Mouse (Mus musculus) embryonic facial prominence, embryonic 10.5 days (tissue): ENCODE results near the gene Pnrc2. TPM values are rescaled to one million over a fixed set of nuclear protein-coding genes. Genes with fewer than 3 reads are reported as not detected.

Experiments used
- DNase-seq: peaks from one replicate; pipeline ENCODE4 v3.0.0-alpha.2; 2017; ENCODE audit warnings: low spot score
- H3K27ac ChIP-seq: fragments of 300-500 bp; sonication (generic); replicated peaks from 2 replicates; pipeline ENCODE4 v1.5.1; 2016; ENCODE audit warnings: mild to moderate bottlenecking
- H3K27me3 ChIP-seq: fragments of 300-500 bp; sonication (generic); replicated peaks from 2 replicates; pipeline ENCODE4 v1.6.1; 2016; ENCODE audit warnings: low read depth, mild to moderate bottlenecking; ENCODE audit not compliant: poor library complexity, severe bottlenecking
- H3K36me3 ChIP-seq: fragments of 300-500 bp; sonication (generic); replicated peaks from 2 replicates; pipeline ENCODE4 v1.6.1; 2016; ENCODE audit warnings: mild to moderate bottlenecking, moderate library complexity
- H3K4me1 ChIP-seq: fragments of 300-500 bp; sonication (generic); 2 replicates; pipeline ENCODE4 v1.6.1; 2016
- H3K4me3 ChIP-seq: fragments of 300-500 bp; sonication (generic); 2 replicates; pipeline ENCODE4 v1.5.1; 2016; ENCODE audit warnings: mild to moderate bottlenecking, moderate library complexity
- H3K9me3 ChIP-seq: fragments of 300-500 bp; sonication (generic); 2 replicates; pipeline ENCODE4 v1.6.1; 2016; ENCODE audit warnings: mild to moderate bottlenecking
- WGBS: fragments of 180-500 bp; shearing (Covaris S2); methylation state at CpG from one replicate; pipeline ENCODE4 v1.1.7; 2016; 5-methylcytosine and 5-hydroxymethylcytosine counted together
- polyA plus RNA-seq: library from polyadenylated mRNA; unstranded; fragments of >200 nt; fragmentation: Nextera tagmentation; extraction: Ambion mirVana; gene quantifications from 2 replicates; pipeline ENCODE4 v1.2.1, GENCODE M21; 2016

The Pnrc2 gene
- polyA plus RNA-seq, result 177 and 186 TPM in 2 replicates

- peak; percentile 99 for DNase-seq
- Histone ChIP-seq H3K9me3 (no peaks in the 10 kb centered on the region), H3K27me3 (no peaks in the 10 kb centered on the region), H3K27ac (peak within 1 kb of the TSS; percentile 99), H3K36me3 (peaks cover 45% of the 10 kb centered on the region), H3K4me1 (peaks cover 56% of the 10 kb centered on the region), H3K4me3 (peak within 1 kb of the TSS; percentile 83)
- WGBS, result under 1% methylated on average over 60 of the region's 60 CpGs
These were observed at the start of gene Pnrc2 for GRCm38 (mm10) chr4:135873526-135874202. Pnrc2 (minus strand) TSS chr4:135873850.

GRCm38 (mm10) chr4:135922190-135922589 is 48.5 kb upstream of the Pnrc2 start:
- Histone ChIP-seq H3K27me3 (no peaks in the 10 kb centered on the region), H3K4me1 (peaks cover 20% of the 10 kb centered on the region), H3K4me3 (peak overlapping the region; percentile 88), H3K27ac (no peak overlapping the region), H3K36me3 (peaks cover 32% of the 10 kb centered on the region), H3K9me3 (no peaks in the 10 kb centered on the region)
- DNase-seq, result no peak
- WGBS, result 85% methylated on average over 1 of the region's 1 CpGs

GRCm38 (mm10) chr4:135921257-135922120 is 47.8 kb upstream of the Pnrc2 start:
- Histone ChIP-seq H3K4me3 (peak overlapping the region; percentile 88), H3K4me1 (peaks cover 20% of the 10 kb centered on the region), H3K27me3 (no peaks in the 10 kb centered on the region), H3K9me3 (no peaks in the 10 kb centered on the region), H3K27ac (peak overlapping the region; percentile 81), H3K36me3 (peaks cover 26% of the 10 kb centered on the region)
- peak; percentile 30 for DNase-seq
- WGBS, result 9% methylated on average over 26 of the region's 26 CpGs

GRCm38 (mm10) chr4:135920304-135921241 is 46.9 kb upstream of the Pnrc2 start, which contains the start of gene Fuca1:
Fuca1 (plus strand) TSS chr4:135920735.
- Histone ChIP-seq H3K36me3 (peaks cover 16% of the 10 kb centered on the region), H3K27me3 (no peaks in the 10 kb centered on the region), H3K27ac (peak within 1 kb of the TSS; percentile 81), H3K9me3 (no peaks in the 10 kb centered on the region), H3K4me1 (peaks cover 20% of the 10 kb centered on the region), H3K4me3 (peak within 1 kb of the TSS; percentile 88)
- peak; percentile 98 for DNase-seq
- 2% methylated on average over 60 of the region's 60 CpGs for WGBS

- Histone ChIP-seq H3K27ac (no peak overlapping the region), H3K4me3 (no peak overlapping the region), H3K27me3 (no peaks in the 10 kb centered on the region), H3K4me1 (peaks cover 20% of the 10 kb centered on the region), H3K36me3 (peaks cover 13% of the 10 kb centered on the region), H3K9me3 (no peaks in the 10 kb centered on the region)
- DNase-seq, result no peak
- 95% methylated on average over 3 of the region's 3 CpGs for WGBS
These were observed 45.6 kb upstream of the Pnrc2 start for GRCm38 (mm10) chr4:135919280-135919639.

- Histone ChIP-seq H3K36me3 (peaks cover 10% of the 10 kb centered on the region), H3K9me3 (no peaks in the 10 kb centered on the region), H3K27ac (no peak overlapping the region), H3K4me1 (peaks cover 20% of the 10 kb centered on the region), H3K27me3 (no peaks in the 10 kb centered on the region), H3K4me3 (no peak overlapping the region)
- WGBS, result 90% methylated on average over 13 of the region's 13 CpGs
- no peak for DNase-seq
These were observed 45.1 kb upstream of the Pnrc2 start for GRCm38 (mm10) chr4:135918635-135919279.

GRCm38 (mm10) chr4:135913433-135913832 is 39.8 kb upstream of the Pnrc2 start:
- DNase-seq, result no peak
- peaks cover 8% of the 10 kb centered on the region for H3K4me1 ChIP-seq
- no peaks in the 10 kb centered on the region for H3K36me3 ChIP-seq
- WGBS, result 81% methylated on average over 4 of the region's 4 CpGs
- no peaks in the 10 kb centered on the region for H3K9me3 ChIP-seq
- no peak overlapping the region for H3K4me3 ChIP-seq
- H3K27ac ChIP-seq, result peak overlapping the region; percentile 44; the same call in 1 of the 2 replicates
- no peaks in the 10 kb centered on the region for H3K27me3 ChIP-seq

- H3K4me1 ChIP-seq, result peaks cover 8% of the 10 kb centered on the region
- H3K27ac ChIP-seq, result peak overlapping the region; percentile 44; the same call in 1 of the 2 replicates
- DNase-seq, result peak; percentile 26
- 49% methylated on average over 3 of the region's 3 CpGs for WGBS
- no peaks in the 10 kb centered on the region for H3K27me3 ChIP-seq
- no peaks in the 10 kb centered on the region for H3K36me3 ChIP-seq
- no peak overlapping the region for H3K4me3 ChIP-seq
- H3K9me3 ChIP-seq, result no peaks in the 10 kb centered on the region
These were observed 39.2 kb upstream of the Pnrc2 start for GRCm38 (mm10) chr4:135912835-135913234.

GRCm38 (mm10) chr4:135912164-135912563 is 38.5 kb upstream of the Pnrc2 start:
- H3K4me1 ChIP-seq, result peaks cover 8% of the 10 kb centered on the region
- H3K4me3 ChIP-seq, result no peak overlapping the region
- H3K36me3 ChIP-seq, result no peaks in the 10 kb centered on the region
- H3K27me3 ChIP-seq, result no peaks in the 10 kb centered on the region
- DNase-seq, result no peak
- 70% methylated on average over 3 of the region's 3 CpGs for WGBS
- no peaks in the 10 kb centered on the region for H3K9me3 ChIP-seq
- no peak overlapping the region for H3K27ac ChIP-seq

- Histone ChIP-seq H3K4me3 (no peak overlapping the region), H3K27me3 (no peaks in the 10 kb centered on the region), H3K4me1 (peaks cover 8% of the 10 kb centered on the region), H3K9me3 (no peaks in the 10 kb centered on the region), H3K36me3 (no peaks in the 10 kb centered on the region), H3K27ac (no peak overlapping the region)
- WGBS, result 71% methylated on average over 7 of the region's 7 CpGs
- no peak for DNase-seq
These were observed 37.9 kb upstream of the Pnrc2 start for GRCm38 (mm10) chr4:135911531-135911930.

- no peak overlapping the region for H3K4me3 ChIP-seq
- H3K9me3 ChIP-seq, result no peaks in the 10 kb centered on the region
- H3K27ac ChIP-seq, result no peak overlapping the region
- no peaks in the 10 kb centered on the region for H3K36me3 ChIP-seq
- H3K27me3 ChIP-seq, result no peaks in the 10 kb centered on the region
- peaks cover 8% of the 10 kb centered on the region for H3K4me1 ChIP-seq
- no peak for DNase-seq
- 72% methylated on average over 13 of the region's 13 CpGs for WGBS
These were observed 35.8 kb upstream of the Pnrc2 start for GRCm38 (mm10) chr4:135909326-135910066.
